Mouse (Mus musculus) megakaryocyte, adult 5-6 weeks (primary cell): ENCODE measurements around the gene Ugt1a9. TPM values are rescaled to one million over a fixed set of nuclear protein-coding genes. Genes with fewer than 3 reads are reported as not detected.
"Not testable (repeated sequence)": the region's sequence is repeated elsewhere in the genome, so short reads cannot be mapped to it uniquely, and the experiment has no call there.

Experiments used
- ATAC-seq: 2 replicates; pipeline ENCODE4 v1.8.0; 2016; ENCODE audit warnings: mild to moderate bottlenecking, inconsistent platforms; ENCODE audit not compliant: poor library complexity, severe bottlenecking
- total RNA-seq, 2 experiments: library from RNA; stranded (forward) in 1 of 2; stranded (reverse) in 1 of 2; fragments of 153-499, 151-499 nt in 1 of 2; fragments of 221-1000, 200-1000 nt in 1 of 2; gene quantifications; 2 replicates each; pipeline versions ENCODE4 v1.2.3 to v1.2.4; 2015 to 2017

Ugt1a9 gene
- total RNA-seq, 2 experiments from 2014 or later = not detected

DNA sequence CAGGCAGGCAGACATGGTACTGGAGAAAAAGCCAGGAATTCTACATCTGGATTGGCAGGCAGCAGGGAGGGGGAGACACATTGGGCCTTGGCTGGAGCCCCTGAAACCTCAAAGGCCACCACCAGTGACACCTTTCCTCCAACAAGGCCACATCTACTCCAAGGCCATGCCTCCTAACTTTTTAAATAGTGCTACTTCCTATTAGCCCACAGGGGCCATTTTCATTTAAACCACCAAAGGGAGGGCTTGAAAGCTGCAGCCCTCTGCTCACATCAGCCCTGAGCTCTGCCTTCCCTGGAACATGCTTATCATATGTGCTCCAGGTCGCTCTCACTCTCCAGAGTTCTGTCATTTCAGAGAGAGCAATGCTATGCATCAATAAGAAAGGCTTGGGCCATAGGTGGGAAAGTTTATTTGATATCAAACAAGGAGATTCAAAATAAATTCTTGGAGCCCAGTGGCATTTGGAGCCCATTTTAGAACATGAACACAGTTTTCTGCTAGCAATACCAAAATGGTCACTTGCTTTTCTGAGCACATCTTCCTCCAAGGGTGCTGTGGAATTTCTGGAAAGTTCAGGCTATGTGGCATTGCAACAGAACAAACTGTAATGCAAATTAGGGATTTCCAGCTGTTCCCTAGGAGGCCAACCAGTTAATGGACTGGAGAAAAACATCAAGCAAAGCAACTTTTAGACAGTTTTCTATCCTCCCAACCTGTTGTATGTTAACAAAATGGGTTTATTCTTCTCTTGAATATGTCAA, 34.2 kb downstream of the Ugt1a9 start:
- ATAC-seq = no peak

DNA sequence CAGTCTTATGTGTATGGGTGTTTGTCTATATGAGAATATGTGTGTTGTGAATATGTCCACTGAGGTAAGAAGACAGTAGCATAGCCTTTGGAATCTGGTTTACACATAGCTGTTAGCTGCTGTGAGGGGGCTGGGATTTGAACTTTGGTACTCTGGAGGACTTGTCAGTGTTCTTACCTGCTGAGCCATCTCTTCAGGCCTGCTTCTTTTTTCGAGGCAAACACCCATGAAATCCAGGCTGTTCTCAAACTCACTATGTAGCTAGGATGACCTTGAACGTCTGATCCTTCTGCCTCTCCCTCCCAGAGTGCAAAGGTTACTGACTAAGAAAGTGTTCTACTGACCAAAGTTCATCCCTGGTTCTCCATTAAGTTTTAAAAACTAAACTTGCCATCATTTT, 35.1 kb downstream of the Ugt1a9 start:
- no peak for ATAC-seq

DNA sequence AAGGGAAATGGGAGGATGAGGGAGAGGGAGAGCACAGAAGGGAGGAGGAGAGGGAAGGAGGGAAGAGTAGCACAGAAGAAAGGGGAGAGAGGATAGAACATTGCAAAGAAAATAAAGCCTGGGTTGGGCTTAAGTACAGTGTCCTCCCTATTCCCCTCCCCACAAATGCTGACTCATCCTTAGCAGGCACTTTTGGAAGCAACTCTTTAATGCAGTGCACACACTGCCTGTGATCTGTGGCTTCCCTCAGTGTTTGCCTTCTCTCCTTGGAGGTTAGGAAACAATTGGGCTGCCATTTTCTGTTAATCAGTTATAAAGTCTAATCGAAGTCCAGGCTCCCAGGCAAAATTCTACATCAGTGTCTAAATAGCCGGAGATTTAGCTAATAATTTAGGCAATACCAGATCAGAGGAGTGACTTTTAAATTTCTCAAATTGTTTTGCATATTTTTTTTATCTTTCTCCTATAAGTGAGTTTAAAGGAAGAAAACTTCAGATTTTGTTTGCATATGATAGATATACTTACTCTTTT, 38.5 kb downstream of the Ugt1a9 start:
- peak; percentile 57 for ATAC-seq

DNA sequence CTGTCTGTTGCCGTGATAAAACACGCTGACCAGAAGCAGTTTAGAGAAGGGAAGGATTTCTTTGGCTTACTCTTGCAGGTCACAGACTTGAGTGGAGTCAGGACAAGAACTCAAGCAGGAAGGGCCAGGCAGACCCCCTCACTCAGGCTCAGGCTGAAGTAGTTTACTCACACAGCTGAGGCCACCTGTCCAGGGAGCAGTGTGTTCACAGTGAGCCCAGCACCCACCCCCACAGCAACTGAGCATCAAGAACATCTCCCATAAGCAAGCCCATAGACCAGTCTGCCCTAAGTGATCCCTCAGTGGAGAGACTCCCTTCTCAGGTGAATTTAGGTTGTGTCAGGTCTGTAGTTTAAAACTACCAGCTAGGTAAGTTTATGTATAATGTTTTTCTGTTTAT, 39.0 kb downstream of the Ugt1a9 start:
- ATAC-seq = not testable (repeated sequence)

DNA sequence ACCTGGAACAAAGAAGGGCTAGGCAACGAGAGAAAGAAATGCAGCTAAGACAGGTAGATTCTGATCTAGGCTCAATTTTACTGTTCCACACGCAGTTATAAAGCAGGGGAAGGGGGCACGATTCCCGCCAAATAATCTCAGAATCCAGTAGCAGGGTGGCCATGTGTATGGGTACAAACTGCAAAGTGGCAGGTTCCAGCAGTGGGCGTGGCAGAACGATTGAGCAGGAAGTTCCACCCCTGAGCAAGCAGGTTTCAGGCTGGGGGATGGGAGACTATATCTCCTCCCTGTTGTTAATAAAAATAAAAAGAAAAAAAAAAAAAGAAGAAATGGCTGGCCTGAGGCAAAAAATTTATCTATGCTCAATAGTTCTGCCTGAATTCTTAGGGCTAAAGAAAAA, 42.2 kb downstream of the Ugt1a9 start:
- ATAC-seq = not testable (repeated sequence)

DNA sequence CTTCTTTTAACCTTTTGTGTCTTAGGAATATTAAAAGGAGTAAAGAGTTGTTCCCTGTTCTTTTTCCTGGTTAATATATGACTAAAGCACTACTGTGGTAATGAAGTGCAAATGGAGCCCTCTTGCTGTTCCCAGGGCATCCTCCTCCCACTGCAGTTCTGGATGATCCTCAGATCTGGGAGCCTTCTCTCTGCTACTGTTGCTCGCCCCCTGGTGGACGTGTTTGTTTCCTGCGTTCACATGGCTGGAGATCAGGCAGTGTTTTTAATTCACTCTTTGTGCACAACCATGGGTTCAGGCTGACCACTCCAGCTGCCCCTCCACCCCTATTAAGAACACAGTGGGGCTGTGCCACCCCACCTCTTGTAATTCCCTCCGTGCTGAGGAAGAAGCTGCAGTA, 50.0 kb downstream of the Ugt1a9 start:
- ATAC-seq = peak; percentile 86

DNA sequence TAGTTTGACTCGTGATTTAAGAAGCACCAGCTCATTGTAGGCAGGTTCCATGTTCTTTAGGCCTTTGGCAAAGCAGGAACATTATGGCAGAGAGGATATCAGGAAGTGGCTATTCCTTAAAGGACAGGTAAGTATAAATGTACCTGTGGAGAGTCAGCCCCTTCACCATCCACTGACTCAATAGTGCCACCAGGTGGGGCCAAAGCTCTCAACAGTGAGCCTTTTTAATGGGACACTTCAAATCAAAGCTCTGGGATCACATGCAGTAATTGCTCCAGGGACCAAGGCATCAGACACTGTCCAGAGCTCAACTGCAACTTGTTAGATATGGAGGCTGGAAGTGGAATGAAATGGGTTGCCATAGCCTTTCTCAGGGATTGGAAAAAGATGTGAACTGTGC, 50.9 kb downstream of the Ugt1a9 start:
- ATAC-seq = not testable (repeated sequence)

DNA sequence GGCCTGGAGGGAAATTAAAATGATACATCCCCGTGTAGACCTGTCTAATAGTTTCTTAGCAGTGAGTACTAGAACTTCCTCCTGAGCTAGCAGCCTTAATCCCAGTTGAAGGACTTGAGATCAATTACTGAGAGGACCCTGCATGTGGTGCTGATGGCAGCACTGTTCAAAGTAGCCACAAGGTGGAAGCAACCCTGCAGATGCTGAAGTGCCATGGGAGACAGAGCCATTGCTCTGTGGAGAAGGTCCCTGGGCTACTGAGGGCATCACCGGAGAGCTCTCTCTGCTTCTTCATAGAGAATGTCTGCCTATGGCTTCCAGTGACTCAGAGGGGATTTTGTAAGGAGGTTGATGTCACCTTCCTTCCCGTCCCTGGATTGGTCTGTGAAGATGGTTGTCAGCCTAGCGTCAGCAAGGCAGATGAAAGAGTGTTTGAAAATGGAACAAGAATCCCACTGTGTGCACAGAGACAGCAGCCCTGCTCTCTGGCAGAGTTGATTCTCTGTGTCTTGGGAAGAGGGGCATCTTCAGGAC, 55.3 kb downstream of the Ugt1a9 start:
- ATAC-seq = peak; percentile 78

DNA sequence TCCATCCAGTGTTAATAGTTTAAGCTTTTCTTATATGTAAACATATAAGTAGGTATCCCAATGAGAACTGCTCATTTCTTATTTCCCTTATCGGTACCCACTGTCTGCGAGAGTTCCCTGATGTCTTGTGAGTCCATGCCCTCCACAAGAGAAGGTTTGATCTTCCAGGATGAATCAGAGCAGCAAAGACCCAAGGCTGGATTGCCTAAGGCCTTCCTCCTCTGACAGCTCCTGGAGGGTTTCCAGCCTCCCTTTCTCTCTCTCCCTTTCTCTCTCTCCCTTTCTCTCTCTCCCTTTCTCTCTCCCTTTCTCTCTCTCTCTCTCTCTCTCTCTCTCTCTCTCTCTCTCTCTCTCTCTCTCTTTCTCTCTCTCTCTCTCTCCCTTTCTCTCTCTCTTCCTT, 58.5 kb downstream of the Ugt1a9 start:
- not testable (repeated sequence) for ATAC-seq

DNA sequence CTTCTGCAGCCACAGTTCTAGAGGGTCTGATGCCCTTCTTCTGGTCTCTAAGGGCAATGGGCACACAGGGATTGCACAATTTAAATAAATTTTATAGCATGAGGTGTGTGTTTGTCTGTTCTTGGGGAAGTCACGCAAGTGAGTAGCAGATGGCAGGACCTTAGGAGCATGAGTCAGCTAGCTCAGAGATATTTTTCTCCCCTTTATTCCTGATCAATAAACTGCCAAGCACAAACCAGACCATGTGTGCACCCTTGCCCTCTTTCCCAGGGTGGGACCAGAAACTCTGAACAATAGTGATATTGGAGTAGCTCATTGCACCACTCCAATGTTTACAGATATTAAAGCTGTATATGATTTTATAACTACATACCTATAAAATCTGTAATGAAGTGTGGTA, 59.6 kb downstream of the Ugt1a9 start:
- ATAC-seq = not testable (repeated sequence)

DNA sequence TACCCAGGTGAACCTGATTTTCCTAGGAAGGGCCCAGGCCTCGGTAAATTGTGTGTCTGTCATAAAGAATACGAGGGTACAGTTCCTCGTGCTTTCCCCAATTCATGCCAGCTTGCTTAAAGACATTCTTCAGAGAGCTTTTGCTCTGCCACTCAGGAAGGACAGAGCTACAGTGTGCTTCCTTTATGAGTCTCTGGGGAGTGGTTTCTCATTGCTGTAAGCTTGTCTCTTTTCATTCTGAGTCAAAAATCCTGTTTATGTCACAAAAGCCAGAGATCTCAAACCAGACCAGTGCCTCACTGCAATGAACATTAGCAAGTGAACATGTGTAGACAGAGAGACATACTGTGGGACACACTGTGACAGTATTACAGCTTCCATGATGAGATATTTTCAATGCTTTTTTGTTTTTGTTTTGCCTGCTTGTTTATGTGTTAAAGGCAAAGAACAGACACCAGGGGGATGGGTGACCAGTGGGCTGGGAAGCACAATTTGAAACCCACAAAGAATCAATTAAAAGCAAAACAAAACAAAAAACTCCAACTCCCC, 63.4 kb downstream of the Ugt1a9 start:
- no peak for ATAC-seq

DNA sequence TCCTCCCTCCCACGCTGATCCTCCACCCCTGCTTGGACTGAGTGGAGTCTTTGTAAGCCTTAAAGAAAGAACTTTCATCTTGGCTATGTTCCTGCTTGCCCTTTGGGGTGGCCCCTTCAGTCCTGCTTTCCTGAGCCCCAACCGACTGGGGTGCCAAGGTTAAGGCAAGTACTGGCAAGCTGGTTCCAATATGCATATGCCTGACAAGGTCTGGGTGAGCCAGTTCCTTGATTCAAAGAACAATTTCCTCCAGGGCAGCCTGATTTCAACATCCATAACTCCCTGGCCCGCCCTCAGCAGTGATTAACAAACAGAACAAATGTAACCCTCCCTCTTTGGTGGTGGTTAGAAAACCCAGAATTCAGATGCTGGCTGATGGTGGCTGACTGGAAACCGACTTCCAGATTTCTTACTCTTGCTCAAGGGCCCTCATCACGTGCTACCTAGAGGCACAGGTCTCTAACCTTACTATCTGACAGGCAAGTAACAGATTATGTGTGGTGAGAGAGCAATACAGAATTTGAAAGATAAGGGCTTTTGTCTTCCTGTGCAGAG, 63.9 kb downstream of the Ugt1a9 start, which contains the start of gene Ugt1a6a:
Ugt1a6a (plus strand) TSS at position 353 of the 555 bp plus-strand sequence.
- peak; percentile 97 for ATAC-seq

DNA sequence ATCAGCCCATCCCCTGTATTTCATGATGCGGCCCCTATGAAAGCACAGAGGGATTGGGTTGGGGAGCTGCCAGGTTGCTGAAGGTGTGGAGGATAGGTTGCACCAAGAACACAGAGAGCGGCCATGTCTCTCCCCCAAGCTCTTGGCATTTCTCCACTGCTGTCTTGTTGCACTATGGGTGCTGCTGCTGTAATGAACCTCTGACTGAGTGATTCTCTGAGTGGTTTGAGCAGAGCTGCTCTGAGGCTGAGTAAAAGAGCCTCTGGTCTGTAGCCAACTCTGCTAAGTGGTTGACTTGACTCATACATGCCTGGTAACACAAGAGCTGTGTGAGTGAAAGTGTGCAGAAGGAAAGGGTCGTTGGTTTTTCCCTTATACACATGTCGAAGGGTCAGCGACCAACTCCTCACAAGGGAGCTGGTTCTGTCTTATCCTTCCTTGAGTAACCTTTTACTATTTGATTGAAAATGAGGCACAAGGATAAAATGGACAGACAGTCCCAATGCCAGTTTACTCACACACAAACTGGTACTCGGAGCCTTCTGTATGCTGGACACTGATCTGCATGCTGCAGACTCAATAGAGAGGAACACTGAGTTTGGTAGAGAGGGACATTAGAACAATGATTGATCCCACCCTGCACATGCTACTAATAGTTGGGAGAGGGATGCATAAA, 64.8 kb downstream of the Ugt1a9 start:
- ATAC-seq = not testable (repeated sequence)

DNA sequence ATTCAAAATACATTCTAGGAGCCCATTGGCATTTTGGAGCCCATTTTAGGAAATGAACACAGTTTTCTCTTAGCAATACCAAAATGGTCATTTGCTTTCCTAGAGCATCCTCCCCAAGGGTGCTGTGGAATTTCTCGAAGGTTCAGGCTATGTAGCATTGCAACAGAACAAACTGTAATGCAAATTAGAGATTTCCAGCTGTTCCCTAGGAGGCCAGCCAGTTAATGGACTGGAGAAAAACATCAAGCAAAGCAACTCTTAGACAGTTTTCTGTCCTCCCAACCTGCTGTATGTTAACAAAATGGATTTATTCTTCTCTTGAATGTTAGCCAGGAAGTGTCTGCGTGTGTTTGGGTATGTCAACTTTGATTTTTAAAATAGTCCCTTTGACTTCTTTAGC, 66.0 kb downstream of the Ugt1a9 start:
- ATAC-seq = no peak

DNA sequence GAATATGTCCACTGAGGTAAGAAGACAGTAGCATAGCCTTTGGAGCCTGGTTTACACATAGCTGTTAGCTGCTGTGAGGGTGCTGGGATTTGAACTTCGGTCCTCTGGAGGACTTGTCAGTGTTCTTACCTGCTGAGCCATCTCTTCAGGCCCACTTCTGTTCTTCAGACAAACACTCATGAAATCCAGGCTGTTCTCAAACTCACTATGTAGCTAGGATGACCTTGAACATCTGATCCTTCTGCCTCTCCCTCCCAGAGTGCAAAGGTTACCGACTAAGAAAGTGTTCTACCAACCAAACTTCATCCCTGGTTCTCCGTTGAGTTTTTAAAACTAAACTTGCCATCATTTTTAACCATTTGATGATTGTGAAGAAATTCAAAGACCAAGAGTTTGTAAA, 66.7 kb downstream of the Ugt1a9 start:
- ATAC-seq = no peak

DNA sequence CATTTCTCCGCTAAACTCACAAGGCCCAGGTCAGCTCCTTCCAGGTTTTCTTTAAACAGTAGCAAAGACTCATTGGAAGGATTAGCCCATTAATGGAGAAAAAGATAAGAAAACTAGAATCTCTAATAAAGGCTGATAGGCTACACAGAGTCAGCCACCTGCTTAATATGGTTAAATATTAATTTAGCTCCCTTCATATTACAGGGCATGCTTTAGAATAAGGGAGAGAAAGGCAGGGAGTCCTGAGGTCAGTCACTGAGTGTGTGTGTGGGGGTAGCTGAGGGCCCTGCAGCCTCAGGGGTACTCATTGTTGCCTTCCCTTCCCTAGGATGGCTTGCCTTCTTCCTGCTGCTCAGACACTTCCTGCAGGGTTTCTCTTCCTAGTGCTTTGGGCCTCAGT, 67.5 kb downstream of the Ugt1a9 start:
- ATAC-seq = no peak

DNA sequence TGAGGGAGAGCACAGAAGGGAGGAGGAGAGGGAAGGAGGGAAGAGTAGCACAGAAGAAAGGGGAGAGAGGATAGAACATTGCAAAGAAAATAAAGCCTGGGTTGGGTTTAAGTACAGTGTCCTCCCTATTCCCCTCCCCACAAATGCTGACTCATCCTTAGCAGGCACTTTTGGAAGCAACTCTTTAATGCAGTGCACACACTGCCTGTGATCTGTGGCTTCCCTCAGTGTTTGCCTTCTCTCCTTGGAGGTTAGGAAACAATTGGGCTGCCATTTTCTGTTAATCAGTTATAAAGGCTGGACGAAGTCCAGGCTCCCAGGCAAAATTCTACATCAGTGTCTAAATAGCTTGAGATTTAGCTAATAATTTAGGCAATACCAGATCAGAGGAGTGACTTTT, 69.9 kb downstream of the Ugt1a9 start:
- 0 out of 2 replicates have a peak, but pooled peaks have one; percentile 53 for ATAC-seq

DNA sequence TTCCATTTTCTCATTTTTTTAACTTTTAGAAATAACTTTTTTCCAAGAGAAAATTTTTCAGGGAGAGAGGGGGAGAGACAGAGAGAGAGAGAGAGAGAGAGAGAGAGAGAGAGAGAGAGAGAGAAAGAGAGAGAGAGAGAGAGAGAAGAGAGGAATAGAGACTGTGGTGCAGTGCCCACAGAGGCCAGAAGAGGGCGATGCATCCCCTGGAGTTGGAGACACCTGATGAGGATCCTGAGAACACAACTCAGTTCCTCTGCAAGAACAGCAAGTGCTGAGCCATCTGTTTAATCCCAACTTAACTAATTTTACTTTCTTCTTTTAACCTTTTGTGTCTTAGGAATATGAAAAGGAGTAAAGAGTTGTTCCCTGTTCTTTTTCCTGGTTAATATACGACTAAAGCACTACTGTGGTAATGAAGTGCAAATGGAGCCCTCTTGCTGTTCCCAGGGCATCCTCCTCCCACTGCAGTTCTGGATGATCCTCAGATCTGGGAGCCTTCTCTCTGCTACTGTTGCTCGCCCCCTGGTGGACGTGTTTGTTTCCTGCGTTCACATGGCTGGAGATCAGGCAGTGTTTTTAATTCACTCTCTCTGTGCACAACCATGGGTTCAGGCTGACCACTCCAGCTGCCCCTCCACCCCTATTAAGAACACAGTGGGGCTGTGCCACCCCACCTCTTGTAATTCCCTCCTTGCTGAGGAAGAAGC, 73.5 kb downstream of the Ugt1a9 start:
- ATAC-seq = peak; percentile 83

DNA sequence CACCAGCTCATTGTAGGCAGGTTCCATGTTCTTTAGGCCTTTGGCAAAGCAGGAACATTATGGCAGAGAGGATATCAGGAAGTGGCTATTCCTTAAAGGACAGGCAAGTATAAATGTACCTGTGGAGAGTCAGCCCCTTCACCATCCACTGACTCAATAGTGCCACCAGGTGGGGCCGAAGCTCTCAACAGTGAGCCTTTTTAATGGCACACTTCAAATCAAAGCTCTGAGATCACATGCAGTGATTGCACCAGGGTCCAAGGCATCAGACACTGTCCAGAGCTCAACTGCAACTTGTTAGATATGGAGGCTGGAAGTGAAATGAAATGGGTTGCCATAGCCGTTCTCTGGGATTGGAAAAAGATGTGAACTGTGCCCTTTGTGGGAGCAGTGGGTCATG, 74.7 kb downstream of the Ugt1a9 start:
- not testable (repeated sequence) for ATAC-seq

DNA sequence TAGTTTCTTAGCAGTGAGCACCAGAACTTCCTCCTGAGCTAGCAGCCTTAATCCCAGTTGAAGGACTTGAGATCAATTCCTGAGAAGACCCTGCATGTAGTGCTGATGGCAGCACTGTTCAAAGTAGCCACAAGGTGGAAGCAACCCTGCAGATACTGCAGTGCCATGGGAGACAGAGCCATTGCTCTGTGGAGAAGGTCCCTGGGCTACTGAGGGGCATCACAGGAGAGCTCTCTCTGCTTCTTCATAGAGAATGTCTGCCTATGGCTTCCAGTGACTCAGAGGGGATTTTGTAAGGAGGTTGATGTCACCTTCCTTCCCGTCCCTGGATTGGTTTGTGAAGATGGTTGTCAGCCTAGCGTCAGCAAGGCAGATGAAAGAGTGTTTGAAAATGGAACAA, 79.5 kb downstream of the Ugt1a9 start:
- peak; percentile 69 for ATAC-seq

DNA sequence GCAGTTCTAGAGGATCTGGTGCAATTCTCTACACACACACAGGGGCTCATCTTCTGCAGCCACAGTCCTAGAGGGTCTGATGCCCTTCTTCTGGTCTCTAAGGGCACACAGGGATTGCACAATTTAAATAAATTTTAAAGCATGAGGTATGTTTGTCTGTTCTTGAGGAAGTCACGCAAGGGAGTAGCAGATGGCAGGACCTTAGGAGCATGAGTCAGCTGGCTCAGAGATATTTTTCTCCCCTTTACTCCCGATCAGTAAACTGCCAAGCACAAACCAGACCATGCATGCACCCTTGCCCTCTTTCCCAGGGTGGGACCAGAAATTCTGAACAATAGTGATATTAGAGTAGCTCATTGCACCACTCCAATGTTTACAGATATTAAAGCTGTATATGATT, 87.8 kb downstream of the Ugt1a9 start:
- no peak for ATAC-seq
